Mouse (Mus musculus) layer of hippocampus, adult 8-10 months (tissue): ENCODE results near the gene Fcrlb. TPM values are rescaled to one million over a fixed set of nuclear protein-coding genes. Genes with fewer than 3 reads are reported as not detected.

Experiments used
- DNase-seq, 2 experiments: peaks; one replicate each; pipeline ENCODE4 v3.0.0; 2022; ENCODE audit warnings: low spot score in 2 of 2
- total RNA-seq, 4 experiments: library from RNA; stranded (reverse); gene quantifications; 2 replicates each; pipeline ENCODE4 v1.2.4; 2022

Gene Fcrlb
- total RNA-seq, 4 experiments from 2014 or later = 0.25 to 0.61 (median 0.41) TPM

- DNase-seq = no peak
Measured at GRCm38 (mm10) chr1:170868905-170869283, 43.8 kb downstream of the Fcrlb start.

- peak; percentile 61 to 79 for DNase-seq
Measured at GRCm38 (mm10) chr1:170868107-170868904, 44.4 kb downstream of the Fcrlb start.

- peak; percentile 93 to 97 for DNase-seq
Measured at GRCm38 (mm10) chr1:170867691-170868105, 45.0 kb downstream of the Fcrlb start, which contains the start of gene Atf6. Atf6 (minus strand) TSS chr1:170867771.

- no peak for DNase-seq
Measured at GRCm38 (mm10) chr1:170866992-170867690, 45.6 kb downstream of the Fcrlb start.

GRCm38 (mm10) chr1:170865406-170865805, 47.3 kb downstream of the Fcrlb start:
- no peak for DNase-seq

- no peak for DNase-seq
Measured at GRCm38 (mm10) chr1:170864754-170865153, 48.0 kb downstream of the Fcrlb start.

- DNase-seq = no peak
Measured at GRCm38 (mm10) chr1:170864234-170864633, 48.5 kb downstream of the Fcrlb start.

GRCm38 (mm10) chr1:170863033-170863432, 49.7 kb downstream of the Fcrlb start:
- DNase-seq = no peak

GRCm38 (mm10) chr1:170862435-170862717, 50.4 kb downstream of the Fcrlb start:
- DNase-seq = no peak

GRCm38 (mm10) chr1:170861671-170862434, 50.9 kb downstream of the Fcrlb start:
- no peak for DNase-seq

- no peak for DNase-seq
Measured at GRCm38 (mm10) chr1:170858872-170859271, 53.9 kb downstream of the Fcrlb start.

- peak; percentile 64 to 71 for DNase-seq
Measured at GRCm38 (mm10) chr1:170857369-170857768, 55.4 kb downstream of the Fcrlb start.

Other genes with a start within 250 kb of the Fcrlb start
- 10 to 100 TPM; 44.3 to 51.8 (median 48.5) TPM for gene Atf6, start 45.2 kb downstream of the Fcrlb start, total RNA-seq
- 1 to 10 TPM in 1 of 4 experiments, under 1 TPM in 1, not detected in 2; 0.68 to 1.3 TPM for gene Gm26620, start 27.9 kb downstream of the Fcrlb start, total RNA-seq
- gene Dusp12, start 27.4 kb downstream of the Fcrlb start, total RNA-seq = 10 to 100 TPM; 15.0 to 24.3 (median 19.4) TPM
- gene Fcrla, start 14.6 kb upstream of the Fcrlb start, total RNA-seq = not detected
- gene Fcgr2b, start 63.6 kb upstream of the Fcrlb start, total RNA-seq = 10 to 100 TPM in 2 of 4 experiments, 1 to 10 TPM in 2; 4.2 to 46.4 (median 21.4) TPM
- gene Fcgr4, start 106.0 kb upstream of the Fcrlb start, total RNA-seq = 1 to 10 TPM in 2 of 4 experiments, not detected in 2; 1.5 to 1.7 TPM
- gene Fcgr3, start 152.0 kb upstream of the Fcrlb start, total RNA-seq = 10 to 100 TPM; 10.6 to 67.7 (median 34.1) TPM
- gene Cfap126, start 201.0 kb upstream of the Fcrlb start, total RNA-seq = 1 to 10 TPM in 2 of 4 experiments, under 1 TPM in 2; 0.43 to 3.1 (median 1.3) TPM
- gene Sdhc, start 237.7 kb upstream of the Fcrlb start, total RNA-seq = 100 to 1,000 TPM; 201 to 206 (median 203) TPM
- not detected for gene Mpz, start 237.8 kb upstream of the Fcrlb start, total RNA-seq